Mouse (Mus musculus): ENCODE data around the gene Nek8. TPM values are rescaled to one million over a fixed set of nuclear protein-coding genes. Genes with fewer than 3 reads are reported as not detected.

Gene Nek8
- polyA plus RNA-seq, 1 experiment from 2014 or later = 25.0 TPM

DNA sequence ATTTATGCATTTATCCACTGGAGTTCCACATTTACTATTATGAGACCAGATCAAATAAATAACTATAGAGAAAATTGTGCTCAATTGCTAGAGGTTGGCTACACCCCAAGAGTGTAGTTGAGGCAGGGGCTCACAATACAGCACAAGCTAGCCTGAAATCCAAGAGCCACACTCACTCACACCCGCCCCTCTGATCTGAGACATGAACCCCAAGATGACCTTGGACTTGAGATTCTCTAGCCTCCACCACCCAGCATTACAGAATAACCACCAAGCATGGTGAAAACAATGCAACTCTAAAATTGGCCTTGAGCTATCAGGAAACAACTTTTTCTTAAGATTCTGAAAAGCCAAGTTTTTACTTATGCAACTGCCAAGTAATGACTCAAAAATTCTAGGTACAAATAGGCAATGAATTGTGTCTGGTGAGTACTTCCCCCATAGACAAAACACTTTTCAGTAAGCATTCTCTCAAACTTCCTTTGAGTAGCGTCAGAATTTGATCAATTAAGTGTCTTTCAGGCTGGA, 5.4 kb upstream of the Nek8 start:
- H3K27me3 ChIP-seq = no peaks in the 10 kb centered on the region
- WGBS = 39% methylated on average over 2 of the region's 2 CpGs
- ATAC-seq (replicated peaks; ENCODE audit: low FRiP score) = no peak
- H3K9ac ChIP-seq = peak overlapping the region; percentile 97
- peaks cover 58% of the 10 kb centered on the region for H3K4me1 ChIP-seq
- peaks cover 32% of the 10 kb centered on the region for H3K36me3 ChIP-seq
- peak overlapping the region; percentile 95 for H3K4me3 ChIP-seq (replicated peaks)
- H3K4me2 ChIP-seq = peak overlapping the region; percentile 94
- H3K9me3 ChIP-seq (replicated peaks) = no peaks in the 10 kb centered on the region
- no peak overlapping the region for H3K27ac ChIP-seq

GRCm38 (mm10) chr11:78180081-78180761, 3.7 kb upstream of the Nek8 start:
- peak overlapping the region; percentile 66 for H3K4me3 ChIP-seq (replicated peaks)
- no peaks in the 10 kb centered on the region for H3K27me3 ChIP-seq
- H3K9ac ChIP-seq = peak overlapping the region; percentile 12; the same call in 1 of the 2 replicates
- no peaks in the 10 kb centered on the region for H3K9me3 ChIP-seq (replicated peaks)
- peaks cover 32% of the 10 kb centered on the region for H3K36me3 ChIP-seq
- peaks cover 65% of the 10 kb centered on the region for H3K4me1 ChIP-seq
- WGBS = 70% methylated on average over 6 of the region's 6 CpGs
- ATAC-seq (replicated peaks; ENCODE audit: low FRiP score) = no peak
- H3K4me2 ChIP-seq = peak overlapping the region; percentile 94
- peak overlapping the region; percentile 99 for H3K27ac ChIP-seq

GRCm38 (mm10) chr11:78179438-78179999, 3.0 kb upstream of the Nek8 start:
- Histone ChIP-seq H3K27ac (peak overlapping the region; percentile 99), H3K9me3 (replicated peaks) (no peaks in the 10 kb centered on the region), H3K36me3 (peaks cover 32% of the 10 kb centered on the region), H3K4me2 (peak overlapping the region; percentile 94), H3K4me1 (peaks cover 66% of the 10 kb centered on the region), H3K9ac (peak overlapping the region; percentile 81; the same call in 1 of the 2 replicates), H3K4me3 (replicated peaks) (peak overlapping the region; percentile 66), H3K27me3 (no peaks in the 10 kb centered on the region)
- 24% methylated on average over 8 of the region's 8 CpGs for WGBS
- no peak for ATAC-seq (replicated peaks; ENCODE audit: low FRiP score)

GRCm38 (mm10) chr11:78178859-78179437, 2.5 kb upstream of the Nek8 start:
- Histone ChIP-seq H3K4me2 (peak overlapping the region; percentile 94), H3K9me3 (replicated peaks) (no peaks in the 10 kb centered on the region), H3K27me3 (no peaks in the 10 kb centered on the region), H3K4me3 (replicated peaks) (peak overlapping the region; percentile 66), H3K4me1 (peaks cover 68% of the 10 kb centered on the region), H3K27ac (peak overlapping the region; percentile 99), H3K36me3 (peaks cover 32% of the 10 kb centered on the region), H3K9ac (peak overlapping the region; percentile 81)
- ATAC-seq (replicated peaks; ENCODE audit: low FRiP score) = peak; percentile 7
- WGBS = 1% methylated on average over 29 of the region's 29 CpGs

GRCm38 (mm10) chr11:78177903-78178858, 1.7 kb upstream of the Nek8 start:
- Histone ChIP-seq H3K36me3 (peaks cover 32% of the 10 kb centered on the region), H3K27ac (peak overlapping the region; percentile 99), H3K27me3 (no peaks in the 10 kb centered on the region), H3K4me1 (peaks cover 67% of the 10 kb centered on the region), H3K4me2 (peak overlapping the region; percentile 94), H3K9ac (peak overlapping the region; percentile 81), H3K4me3 (replicated peaks) (peak overlapping the region; percentile 66), H3K9me3 (replicated peaks) (no peaks in the 10 kb centered on the region)
- WGBS = under 1% methylated on average over 74 of the region's 84 CpGs
- ATAC-seq (replicated peaks; ENCODE audit: low FRiP score) = peak; percentile 86

GRCm38 (mm10) chr11:78177437-78177836, 962 bp upstream of the Nek8 start:
- peak; percentile 49 for ATAC-seq (replicated peaks; ENCODE audit: low FRiP score)
- under 1% methylated on average over 10 of the region's 10 CpGs for WGBS
- peak overlapping the region; percentile 94 for H3K4me2 ChIP-seq

GRCm38 (mm10) chr11:78176905-78177331, 443 bp upstream of the Nek8 start:
- no peak for ATAC-seq (replicated peaks; ENCODE audit: low FRiP score)
- Histone ChIP-seq H3K9ac (peak overlapping the region; percentile 81), H3K27ac (peak overlapping the region; percentile 99), H3K36me3 (peaks cover 33% of the 10 kb centered on the region), H3K4me2 (peak overlapping the region; percentile 94), H3K4me1 (peaks cover 68% of the 10 kb centered on the region), H3K4me3 (replicated peaks) (peak overlapping the region; percentile 66), H3K9me3 (replicated peaks) (no peaks in the 10 kb centered on the region), H3K27me3 (no peaks in the 10 kb centered on the region)
- under 1% methylated on average over 23 of the region's 23 CpGs for WGBS

More at GRCm38 (mm10) chr11:78177437-78177836, 962 bp upstream of the Nek8 start:
- Histone ChIP-seq H3K27me3 (no peaks in the 10 kb centered on the region), H3K9ac (peak overlapping the region; percentile 81; the same call in 1 of the 2 replicates), H3K4me3 (replicated peaks) (peak overlapping the region; percentile 66), H3K36me3 (peaks cover 33% of the 10 kb centered on the region), H3K27ac (peak overlapping the region; percentile 99), H3K9me3 (replicated peaks) (no peaks in the 10 kb centered on the region), H3K4me1 (peaks cover 73% of the 10 kb centered on the region)

- no peaks in the 10 kb centered on the region for H3K27me3 ChIP-seq
- peak overlapping the region; percentile 94 for H3K4me2 ChIP-seq
- H3K9ac ChIP-seq = peak overlapping the region; percentile 81
- H3K4me1 ChIP-seq = peaks cover 58% of the 10 kb centered on the region
- H3K4me3 ChIP-seq (replicated peaks) = peak overlapping the region; percentile 66
- H3K9me3 ChIP-seq (replicated peaks) = no peaks in the 10 kb centered on the region
- WGBS = 2% methylated on average over 9 of the region's 10 CpGs
- peak overlapping the region; percentile 99 for H3K27ac ChIP-seq
- peak; percentile 55; the same call in 1 of the 2 replicates for ATAC-seq (replicated peaks; ENCODE audit: low FRiP score)
- H3K36me3 ChIP-seq = peaks cover 32% of the 10 kb centered on the region
Observed at GRCm38 (mm10) chr11:78175771-78176401, 589 bp downstream of the Nek8 start.

- Histone ChIP-seq H3K27me3 (no peaks in the 10 kb centered on the region), H3K4me3 (replicated peaks) (no peak overlapping the region), H3K9me3 (replicated peaks) (no peaks in the 10 kb centered on the region), H3K4me1 (peaks cover 50% of the 10 kb centered on the region), H3K36me3 (peaks cover 21% of the 10 kb centered on the region), H3K9ac (no peak overlapping the region), H3K4me2 (no peak overlapping the region), H3K27ac (peak overlapping the region; percentile 27; the same call in 1 of the 2 replicates)
- no peak for ATAC-seq (replicated peaks; ENCODE audit: low FRiP score)
- WGBS = 86% methylated on average over 3 of the region's 3 CpGs
Observed at GRCm38 (mm10) chr11:78174506-78174905, 2.0 kb downstream of the Nek8 start.

- H3K9me3 ChIP-seq (replicated peaks) = no peaks in the 10 kb centered on the region
- no peak for ATAC-seq (replicated peaks; ENCODE audit: low FRiP score)
- H3K9ac ChIP-seq = no peak overlapping the region
- WGBS = 84% methylated on average over 19 of the region's 19 CpGs
- peaks cover 37% of the 10 kb centered on the region for H3K4me1 ChIP-seq
- H3K27ac ChIP-seq = no peak overlapping the region
- H3K4me2 ChIP-seq = no peak overlapping the region
- no peak overlapping the region for H3K4me3 ChIP-seq (replicated peaks)
- no peaks in the 10 kb centered on the region for H3K27me3 ChIP-seq
- peaks cover 20% of the 10 kb centered on the region; the same call in 1 of the 2 replicates for H3K36me3 ChIP-seq
Observed at GRCm38 (mm10) chr11:78172748-78173383, 3.6 kb downstream of the Nek8 start.
